Mouse (Mus musculus): ENCODE data around the gene Prss38. TPM values are rescaled to one million over a fixed set of nuclear protein-coding genes. Genes with fewer than 3 reads are reported as not detected.
"Not testable (repeated sequence)": the region's sequence is repeated elsewhere in the genome, so short reads cannot be mapped to it uniquely, and the experiment has no call there.

Gene Prss38
- polyA plus RNA-seq, 1 experiment from 2014 or later: not detected

DNA sequence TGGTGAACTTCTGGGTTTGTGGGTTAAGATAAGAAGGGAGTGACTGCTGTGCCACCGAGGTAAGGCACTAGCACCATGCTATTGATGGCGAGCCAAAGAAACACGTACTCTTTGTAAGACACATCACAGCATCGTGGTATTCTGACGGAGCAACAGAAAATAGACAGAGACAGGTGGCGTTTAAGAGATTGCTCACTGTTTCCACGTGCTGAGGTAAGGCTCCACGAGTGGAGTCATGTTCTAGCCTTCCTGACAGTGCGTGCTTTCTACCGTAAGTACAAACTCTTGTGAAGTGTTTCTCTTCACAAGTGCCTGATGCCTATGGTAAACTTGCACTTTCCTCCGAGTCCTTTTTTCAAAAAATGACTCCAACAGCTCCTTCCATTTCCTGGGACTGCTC, 5.6 kb downstream of the Prss38 start:
- H3K9ac ChIP-seq (ENCODE audit: low read length): no peak overlapping the region
- H3K4me2 ChIP-seq (replicated peaks; ENCODE audit: low read depth): no peak overlapping the region
- WGBS: 72% methylated on average over 11 of the region's 11 CpGs
- no peaks in the 10 kb centered on the region for H3K9me3 ChIP-seq (ENCODE audit: control insufficient read depth, low read length)
- H3K36me3 ChIP-seq (ENCODE audit: control insufficient read depth, insufficient read depth, low read length): no peaks in the 10 kb centered on the region
- no peak overlapping the region for H3K27ac ChIP-seq (replicated peaks)
- ATAC-seq (ENCODE audit: low FRiP score, low TSS enrichment) (no peak), DNase-seq (ENCODE audit: low spot score) (no peak)
- H3K4me1 ChIP-seq (replicated peaks; ENCODE audit: control insufficient read depth, insufficient read depth): peaks cover 3% of the 10 kb centered on the region; the same call in 1 of the 2 replicates
- TF ChIP-seq CTCF (IDR thresholded peaks at IDR 0.05; ENCODE audit: low read depth) (no peak), EP300 (optimal IDR thresholded peaks at IDR 0.05) (no peak)
- no peaks in the 10 kb centered on the region for H3K27me3 ChIP-seq (ENCODE audit: control insufficient read depth, insufficient read depth, low read length)
- no peak overlapping the region for H3K4me3 ChIP-seq (ENCODE audit: low read depth, low read length)

DNA sequence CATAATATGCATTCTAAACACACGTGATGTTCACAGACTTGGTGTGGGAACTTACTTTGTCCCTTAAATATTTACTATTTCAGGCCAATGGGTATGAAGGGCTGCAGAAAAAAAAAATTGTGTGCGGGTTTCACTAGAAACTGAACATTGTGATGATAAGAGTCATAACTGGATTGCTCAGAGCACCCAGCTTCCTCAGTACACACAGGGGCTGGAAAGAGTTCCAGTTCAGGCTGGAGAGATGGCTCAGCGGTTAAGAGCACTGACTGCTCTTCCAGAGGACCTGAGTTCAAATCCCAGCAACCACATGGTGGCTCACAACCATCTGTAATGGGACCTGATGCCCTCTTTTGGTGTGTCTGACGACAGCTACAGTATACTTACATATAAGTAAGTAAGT, 7.5 kb downstream of the Prss38 start:
- 74% methylated on average over 4 of the region's 4 CpGs for WGBS
- DNase-seq (ENCODE audit: low spot score): not testable (repeated sequence)

DNA sequence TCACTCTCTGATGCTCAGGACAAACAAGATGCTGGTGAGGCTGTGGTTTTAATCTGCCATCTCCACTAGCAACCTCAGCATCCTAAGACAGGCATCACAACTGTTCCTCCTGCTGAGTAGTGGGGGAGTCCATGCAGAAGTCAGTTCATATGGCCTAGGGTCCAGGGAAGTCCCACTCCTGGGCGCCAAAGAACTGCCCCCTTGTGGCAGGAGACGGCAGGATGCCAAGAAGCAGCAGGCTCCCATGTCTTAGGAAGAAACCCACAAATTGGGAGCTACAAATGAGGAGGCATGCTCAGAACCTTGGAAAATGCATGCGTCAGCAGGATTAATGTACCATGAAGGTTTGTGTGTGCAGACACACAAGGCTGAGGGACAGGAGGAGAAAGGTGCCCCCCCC, 8.8 kb downstream of the Prss38 start:
- H3K36me3 ChIP-seq (ENCODE audit: control insufficient read depth, insufficient read depth, low read length): no peaks in the 10 kb centered on the region
- no peak overlapping the region for H3K4me2 ChIP-seq (replicated peaks; ENCODE audit: low read depth)
- H3K27me3 ChIP-seq (ENCODE audit: control insufficient read depth, insufficient read depth, low read length): no peaks in the 10 kb centered on the region
- no peak overlapping the region for H3K9ac ChIP-seq (ENCODE audit: low read length)
- no peak overlapping the region for H3K4me3 ChIP-seq (ENCODE audit: low read depth, low read length)
- peaks cover 3% of the 10 kb centered on the region; the same call in 1 of the 2 replicates for H3K4me1 ChIP-seq (replicated peaks; ENCODE audit: control insufficient read depth, insufficient read depth)
- H3K27ac ChIP-seq (replicated peaks): no peak overlapping the region
- DNase-seq (ENCODE audit: low spot score) (no peak), ATAC-seq (ENCODE audit: low FRiP score, low TSS enrichment) (no peak)
- 39% methylated on average over 3 of the region's 3 CpGs for WGBS
- no peaks in the 10 kb centered on the region for H3K9me3 ChIP-seq (ENCODE audit: control insufficient read depth, low read length)
- TF ChIP-seq EP300 (optimal IDR thresholded peaks at IDR 0.05): no peak
- peak; percentile 62 for TF ChIP-seq CTCF (IDR thresholded peaks at IDR 0.05; ENCODE audit: low read depth)

More for the DNA sequence above, 7.5 kb downstream of the Prss38 start:
- H3K27me3 ChIP-seq (ENCODE audit: control insufficient read depth, insufficient read depth, low read length); H3K9ac ChIP-seq (ENCODE audit: low read length); H3K4me1 ChIP-seq (replicated peaks; ENCODE audit: control insufficient read depth, insufficient read depth); H3K27ac ChIP-seq (replicated peaks); H3K4me2 ChIP-seq (replicated peaks; ENCODE audit: low read depth); H3K4me3 ChIP-seq (ENCODE audit: low read depth, low read length); H3K36me3 ChIP-seq (ENCODE audit: control insufficient read depth, insufficient read depth, low read length); ATAC-seq (ENCODE audit: low FRiP score, low TSS enrichment); H3K9me3 ChIP-seq (ENCODE audit: control insufficient read depth, low read length): not testable (repeated sequence)

DNA sequence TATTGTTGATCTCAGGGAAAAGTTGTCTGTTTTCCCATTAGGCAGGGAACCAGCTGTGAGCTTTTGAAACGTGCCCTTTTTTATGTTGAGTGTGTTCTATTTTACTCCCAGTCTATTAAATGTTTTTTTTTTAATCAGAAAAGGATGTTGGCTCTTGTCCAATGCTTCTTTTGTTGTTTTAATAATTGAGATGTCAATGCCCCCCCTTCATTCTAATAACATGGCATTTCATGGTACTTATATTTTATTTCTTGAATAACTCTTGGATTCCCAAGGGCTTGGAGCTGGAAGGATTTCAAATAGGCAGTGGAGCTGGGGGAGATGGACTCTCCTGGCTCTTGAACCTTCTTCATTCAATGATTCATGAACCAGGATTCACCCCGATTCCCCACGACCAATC, 9.4 kb downstream of the Prss38 start:
- H3K27ac ChIP-seq (replicated peaks): no peak overlapping the region
- ATAC-seq (ENCODE audit: low FRiP score, low TSS enrichment) (no peak), DNase-seq (ENCODE audit: low spot score) (no peak)
- no peaks in the 10 kb centered on the region for H3K27me3 ChIP-seq (ENCODE audit: control insufficient read depth, insufficient read depth, low read length)
- H3K4me2 ChIP-seq (replicated peaks; ENCODE audit: low read depth): no peak overlapping the region
- H3K4me3 ChIP-seq (ENCODE audit: low read depth, low read length): no peak overlapping the region
- H3K36me3 ChIP-seq (ENCODE audit: control insufficient read depth, insufficient read depth, low read length): no peaks in the 10 kb centered on the region
- TF ChIP-seq EP300 (optimal IDR thresholded peaks at IDR 0.05) (no peak), CTCF (IDR thresholded peaks at IDR 0.05; ENCODE audit: low read depth) (no peak)
- no peaks in the 10 kb centered on the region for H3K9me3 ChIP-seq (ENCODE audit: control insufficient read depth, low read length)
- H3K9ac ChIP-seq (ENCODE audit: low read length): no peak overlapping the region
- 54% methylated on average over 3 of the region's 3 CpGs for WGBS
- H3K4me1 ChIP-seq (replicated peaks; ENCODE audit: control insufficient read depth, insufficient read depth): peaks cover 3% of the 10 kb centered on the region; the same call in 1 of the 2 replicates

DNA sequence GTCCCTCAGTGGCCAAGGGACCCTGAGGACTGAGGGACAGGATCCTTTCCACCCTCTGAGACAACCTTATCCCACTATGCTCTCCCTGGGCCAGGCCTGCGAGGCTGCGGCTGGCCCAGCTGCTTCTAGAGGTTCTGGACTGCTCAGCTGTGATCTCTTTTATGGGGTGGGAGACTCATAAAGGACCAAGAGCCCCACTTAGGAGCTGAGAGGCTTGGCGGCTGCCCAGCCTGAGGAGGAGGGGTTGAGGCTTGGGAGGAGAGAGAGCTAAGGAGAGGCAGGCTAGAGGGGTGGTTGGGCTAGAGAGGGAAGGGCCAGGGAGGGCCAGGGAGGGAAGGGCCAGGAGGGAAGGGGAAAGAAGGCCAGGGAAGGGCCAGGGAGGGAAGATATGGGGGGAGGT, 11.0 kb downstream of the Prss38 start:
- Histone ChIP-seq H3K27ac (replicated peaks) (peak overlapping the region; percentile 87), H3K36me3 (ENCODE audit: control insufficient read depth, insufficient read depth, low read length) (no peaks in the 10 kb centered on the region), H3K27me3 (ENCODE audit: control insufficient read depth, insufficient read depth, low read length) (no peaks in the 10 kb centered on the region), H3K4me3 (ENCODE audit: low read depth, low read length) (no peak overlapping the region), H3K9ac (ENCODE audit: low read length) (no peak overlapping the region), H3K4me2 (replicated peaks; ENCODE audit: low read depth) (no peak overlapping the region), H3K9me3 (ENCODE audit: control insufficient read depth, low read length) (no peaks in the 10 kb centered on the region), H3K4me1 (replicated peaks; ENCODE audit: control insufficient read depth, insufficient read depth) (peaks cover 3% of the 10 kb centered on the region; the same call in 1 of the 2 replicates)
- ATAC-seq (ENCODE audit: low FRiP score, low TSS enrichment): peak; percentile 71; the same call in 1 of the 2 replicates
- DNase-seq (ENCODE audit: low spot score): peak; percentile 23
- TF ChIP-seq EP300 (optimal IDR thresholded peaks at IDR 0.05): no peak
- TF ChIP-seq CTCF (IDR thresholded peaks at IDR 0.05; ENCODE audit: low read depth): no peak
- 46% methylated on average over 3 of the region's 3 CpGs for WGBS

DNA sequence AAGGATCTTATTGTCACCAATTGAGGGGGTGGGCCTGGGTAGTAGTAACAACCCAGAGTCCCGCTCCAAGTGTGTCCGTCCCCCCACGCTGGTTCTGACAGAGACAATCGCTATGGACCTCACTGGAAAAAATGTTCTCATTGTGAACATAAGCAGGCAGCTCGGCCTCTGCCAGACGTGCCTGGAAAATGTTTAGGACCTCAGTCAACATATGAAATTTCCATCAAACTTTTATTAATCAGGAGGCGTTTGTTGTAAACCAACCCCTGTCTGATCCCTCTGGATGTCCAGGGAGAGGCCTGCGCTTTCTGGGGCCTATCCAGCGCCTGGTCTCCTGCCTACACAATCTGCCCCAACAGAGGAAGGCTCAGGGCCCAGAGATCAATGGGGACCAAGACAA, 11.4 kb downstream of the Prss38 start:
- ATAC-seq (ENCODE audit: low FRiP score, low TSS enrichment) (0 out of 2 replicates have a peak, but pooled peaks have one; percentile 31), DNase-seq (ENCODE audit: low spot score) (no peak)
- 55% methylated on average over 9 of the region's 9 CpGs for WGBS
- TF ChIP-seq CTCF (IDR thresholded peaks at IDR 0.05; ENCODE audit: low read depth): no peak
- TF ChIP-seq EP300 (optimal IDR thresholded peaks at IDR 0.05): no peak
- H3K9me3 ChIP-seq (ENCODE audit: control insufficient read depth, low read length): no peaks in the 10 kb centered on the region
- H3K4me1 ChIP-seq (replicated peaks; ENCODE audit: control insufficient read depth, insufficient read depth): peaks cover 3% of the 10 kb centered on the region; the same call in 1 of the 2 replicates
- no peaks in the 10 kb centered on the region for H3K36me3 ChIP-seq (ENCODE audit: control insufficient read depth, insufficient read depth, low read length)
- no peak overlapping the region for H3K4me2 ChIP-seq (replicated peaks; ENCODE audit: low read depth)
- H3K27me3 ChIP-seq (ENCODE audit: control insufficient read depth, insufficient read depth, low read length): no peaks in the 10 kb centered on the region
- no peak overlapping the region for H3K9ac ChIP-seq (ENCODE audit: low read length)
- peak overlapping the region; percentile 87 for H3K27ac ChIP-seq (replicated peaks)
- H3K4me3 ChIP-seq (ENCODE audit: low read depth, low read length): no peak overlapping the region
